Mouse (Mus musculus): ENCODE results near the gene Dmp1.

Dmp1 gene

DNA sequence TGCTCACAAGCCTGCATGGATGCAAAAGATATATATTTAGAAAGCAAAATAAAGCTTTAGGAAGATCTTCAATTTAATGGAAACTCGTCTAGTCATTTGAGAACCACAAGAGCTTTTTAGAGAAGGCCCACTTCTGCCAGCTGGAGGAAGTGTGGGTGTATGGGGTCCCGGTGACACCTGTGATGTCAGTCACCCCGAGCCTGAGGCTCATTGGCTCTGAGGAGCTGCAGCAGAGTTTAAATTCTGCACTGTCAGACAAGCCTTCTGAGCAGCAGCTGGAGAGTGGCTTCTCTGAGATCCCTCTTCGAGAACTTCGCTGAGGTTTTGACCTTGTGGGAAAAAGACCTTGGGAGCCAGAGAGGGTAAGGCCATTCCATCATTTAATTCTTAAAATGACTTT lies at the start of gene Dmp1:
Dmp1 (plus strand) TSS at position 263 of the 400 bp plus-strand sequence.
- no peak for DNase-seq (ENCODE audit: low spot score)

DNA sequence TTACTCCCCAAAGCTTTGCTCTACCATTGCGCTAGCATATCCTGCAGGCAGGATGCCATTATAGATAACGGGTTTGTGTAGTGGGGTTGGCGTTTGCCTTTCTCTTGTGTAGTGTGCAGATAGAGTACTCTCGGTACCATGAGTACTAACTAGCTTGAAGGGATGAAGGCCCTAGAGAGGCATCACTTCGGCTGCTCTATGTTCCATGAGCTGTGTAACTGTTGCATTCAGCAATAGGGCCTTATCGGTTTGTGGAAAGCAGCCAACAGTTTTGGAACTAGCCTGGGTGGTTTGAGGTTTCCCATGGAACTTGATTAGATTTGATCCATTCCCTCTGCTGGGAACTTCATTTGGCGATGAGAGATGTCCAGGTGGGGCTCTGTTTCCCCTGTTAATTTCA lies 44.7 kb upstream of the Dmp1 start:
- no peak for DNase-seq (ENCODE audit: low spot score)

DNA sequence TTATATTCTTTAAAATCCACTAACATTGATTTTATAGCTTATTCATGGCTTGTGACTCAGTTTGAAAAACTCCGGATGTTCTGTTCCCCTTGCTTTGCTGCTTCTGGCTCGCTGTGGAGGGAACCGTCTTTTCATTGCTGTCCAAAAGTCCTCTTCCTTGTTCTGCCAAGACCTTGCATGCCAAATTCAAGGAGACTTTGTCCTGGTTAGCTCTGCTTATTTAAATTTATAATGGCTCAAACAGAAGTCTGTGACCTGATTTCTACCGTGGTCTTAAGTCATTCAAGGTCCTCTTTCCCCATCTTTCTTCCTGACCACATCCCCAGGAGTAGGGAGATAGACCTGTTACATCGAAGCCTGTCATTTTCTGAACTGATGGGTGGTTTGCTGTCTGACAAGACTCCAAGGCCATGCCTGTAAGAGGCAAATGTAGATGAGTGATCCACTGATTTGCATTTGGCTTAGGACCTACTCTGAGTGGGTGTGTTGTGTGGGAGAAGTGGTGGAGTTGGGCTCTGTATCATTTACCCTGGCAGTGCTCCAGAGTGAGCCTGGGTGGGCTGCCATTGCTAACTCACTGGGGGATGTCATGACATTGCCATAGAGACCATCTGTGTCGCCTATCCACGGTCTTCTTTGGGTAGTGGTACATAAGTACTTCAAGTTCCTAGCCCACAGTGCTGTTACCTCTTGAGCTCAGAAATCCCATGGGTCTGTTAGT lies 43.9 kb upstream of the Dmp1 start:
- no peak for DNase-seq (ENCODE audit: low spot score)

DNA sequence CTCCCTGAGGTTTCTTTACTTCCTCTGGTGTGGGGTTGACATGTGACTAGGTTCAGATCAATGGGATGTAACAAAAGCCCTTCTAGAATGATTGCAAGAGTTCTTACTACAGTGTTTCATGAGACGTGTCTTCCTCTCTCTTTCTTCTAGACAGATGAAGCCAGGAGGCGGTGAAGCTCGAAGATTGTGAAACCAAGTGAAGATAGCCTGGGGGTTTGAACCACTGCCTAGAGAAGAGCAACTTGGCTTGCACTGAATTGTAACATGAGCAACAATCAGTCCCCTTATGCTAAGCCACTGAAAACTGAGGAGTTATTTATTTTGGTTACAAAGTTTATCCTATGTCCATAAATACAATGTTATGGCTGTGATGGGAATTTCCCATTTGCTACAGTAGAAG lies 41.8 kb upstream of the Dmp1 start:
- no peak for DNase-seq (ENCODE audit: low spot score)

DNA sequence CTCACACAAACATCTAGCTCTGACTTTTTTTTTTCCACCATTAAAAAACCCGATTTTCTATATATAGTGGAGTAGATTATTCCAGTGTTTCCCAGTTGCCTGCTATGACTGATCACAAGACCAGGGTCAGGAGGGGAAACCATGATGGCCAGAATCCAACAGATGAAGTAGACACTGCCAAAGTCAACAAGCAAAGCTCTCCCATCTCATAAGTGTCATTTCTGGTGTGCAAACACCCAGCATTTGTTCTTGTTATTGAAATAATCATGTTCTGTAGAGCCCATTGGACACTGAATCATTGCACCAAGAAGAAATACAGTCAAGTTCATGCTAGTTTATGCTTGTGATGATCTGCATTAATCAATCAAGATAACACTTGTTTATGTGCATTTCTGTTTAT lies 41.0 kb upstream of the Dmp1 start:
- DNase-seq (ENCODE audit: low spot score): no peak

DNA sequence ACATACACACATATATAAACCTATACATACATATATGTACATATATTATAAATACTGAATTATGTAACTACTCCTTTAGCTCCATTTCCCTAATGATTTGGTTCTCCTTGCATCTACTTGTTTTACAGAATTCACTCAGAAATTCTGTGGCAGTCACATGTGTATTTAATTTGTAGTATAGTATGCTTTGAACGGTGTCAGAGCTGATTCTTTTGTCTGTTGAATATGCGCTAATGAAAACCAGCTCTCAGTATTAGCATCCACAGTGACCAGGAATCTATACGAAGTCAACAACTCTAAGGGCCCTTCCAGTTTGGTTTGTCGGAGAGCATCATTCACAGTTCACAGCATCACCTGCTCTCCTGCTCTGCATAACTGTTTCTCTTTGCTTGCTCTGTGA lies 38.9 kb upstream of the Dmp1 start:
- DNase-seq (ENCODE audit: low spot score): no peak

DNA sequence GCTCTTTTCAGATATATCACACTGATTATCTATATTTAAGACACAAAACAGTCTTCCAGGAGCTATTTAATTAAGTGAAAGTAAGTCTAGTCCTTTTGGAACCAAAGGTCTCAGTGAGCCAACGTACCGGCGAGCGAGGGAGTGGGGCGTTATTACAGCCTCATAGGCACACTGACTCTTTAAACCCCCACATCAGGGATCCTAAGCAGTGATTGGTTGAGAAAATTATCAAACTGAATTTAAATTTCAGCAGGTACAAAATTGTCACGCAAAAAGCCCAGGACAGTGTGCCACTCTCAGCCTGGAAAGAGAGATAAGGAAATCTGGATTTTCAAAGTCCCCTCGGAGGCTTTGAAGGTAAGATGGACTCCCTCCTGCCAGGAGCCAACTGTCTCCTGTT lies 32.0 kb upstream of the Dmp1 start, which contains the start of gene Dspp:
Dspp (plus strand) TSS at position 301 of the 400 bp plus-strand sequence.
- DNase-seq (ENCODE audit: low spot score): no peak

DNA sequence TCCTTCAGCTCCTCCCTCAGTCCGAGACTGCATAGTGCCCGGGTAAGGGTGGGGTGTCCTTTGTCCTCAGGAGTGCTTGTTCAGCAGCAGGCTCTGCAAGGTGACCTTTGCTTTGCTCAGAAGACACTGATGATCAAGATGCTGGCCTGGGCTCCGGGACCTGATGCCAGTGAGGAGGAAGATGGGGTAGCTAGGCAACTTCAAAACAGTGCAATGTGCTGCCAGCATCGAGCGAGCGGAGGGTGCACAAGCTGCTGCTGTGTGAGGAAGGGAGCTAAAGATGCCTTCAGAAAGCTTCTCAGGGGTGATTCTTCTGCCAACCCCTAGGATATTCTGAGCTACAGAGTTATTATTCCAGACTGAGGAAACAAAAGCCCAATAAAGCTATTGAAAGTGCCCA lies 29.3 kb upstream of the Dmp1 start:
- DNase-seq (ENCODE audit: low spot score): no peak

DNA sequence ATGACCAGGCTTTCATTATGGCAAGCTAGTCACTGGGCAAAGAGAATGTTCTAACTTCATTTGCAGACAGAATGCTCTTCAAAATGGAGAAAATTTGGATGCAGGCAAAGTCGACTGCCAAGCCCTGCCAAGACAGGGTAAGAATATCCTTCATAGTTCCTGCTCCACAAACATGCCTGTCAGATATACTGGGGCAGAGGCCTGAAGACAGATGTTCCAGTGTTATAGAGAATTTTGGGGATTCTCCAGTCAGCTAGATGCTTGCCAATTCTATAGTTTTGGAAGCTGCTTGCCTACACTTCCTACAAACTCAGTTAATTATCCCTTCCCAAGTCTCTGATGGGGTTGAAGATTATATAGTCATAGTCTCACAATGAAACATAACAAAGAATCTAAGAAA lies 18.7 kb upstream of the Dmp1 start:
- DNase-seq (ENCODE audit: low spot score): no peak

DNA sequence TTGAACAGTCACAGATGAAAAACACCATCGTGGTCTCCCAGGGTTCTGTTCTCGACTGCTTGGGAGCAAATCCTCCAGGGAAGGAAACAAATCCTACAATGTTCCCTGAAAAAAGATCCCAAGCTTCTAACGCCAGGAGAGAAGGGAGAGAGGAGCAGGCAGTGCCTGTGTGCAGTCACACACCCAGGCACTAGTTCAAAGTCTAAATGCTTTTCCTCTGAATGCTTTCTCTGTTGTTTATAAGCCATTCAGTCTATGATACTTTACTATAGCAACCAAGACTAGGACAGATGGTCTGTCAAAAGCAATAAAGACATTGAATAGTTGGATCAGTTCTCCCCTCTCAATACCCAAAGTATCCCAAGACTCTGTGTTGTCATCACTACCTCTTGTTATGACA lies 15.1 kb upstream of the Dmp1 start:
- no peak for DNase-seq (ENCODE audit: low spot score)

DNA sequence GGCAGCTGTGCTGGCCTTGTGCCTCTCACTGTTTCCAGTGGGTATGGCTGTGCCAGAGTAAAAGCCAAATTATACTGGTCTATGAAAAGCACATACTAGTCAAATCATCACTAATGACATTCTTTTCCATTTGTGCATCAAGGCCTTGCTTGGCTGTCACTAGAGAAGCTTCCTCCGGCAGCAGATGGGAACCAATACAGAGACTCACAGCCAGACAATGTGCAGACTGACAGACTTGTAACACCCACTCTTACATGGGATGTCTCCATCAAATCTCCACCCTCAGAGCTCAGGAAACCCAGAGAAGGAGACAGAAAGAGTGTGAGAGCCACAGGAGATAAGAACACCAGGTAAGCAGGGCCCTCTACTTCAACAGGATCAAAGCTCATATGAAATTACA lies 7.3 kb upstream of the Dmp1 start:
- DNase-seq (ENCODE audit: low spot score): no peak

DNA sequence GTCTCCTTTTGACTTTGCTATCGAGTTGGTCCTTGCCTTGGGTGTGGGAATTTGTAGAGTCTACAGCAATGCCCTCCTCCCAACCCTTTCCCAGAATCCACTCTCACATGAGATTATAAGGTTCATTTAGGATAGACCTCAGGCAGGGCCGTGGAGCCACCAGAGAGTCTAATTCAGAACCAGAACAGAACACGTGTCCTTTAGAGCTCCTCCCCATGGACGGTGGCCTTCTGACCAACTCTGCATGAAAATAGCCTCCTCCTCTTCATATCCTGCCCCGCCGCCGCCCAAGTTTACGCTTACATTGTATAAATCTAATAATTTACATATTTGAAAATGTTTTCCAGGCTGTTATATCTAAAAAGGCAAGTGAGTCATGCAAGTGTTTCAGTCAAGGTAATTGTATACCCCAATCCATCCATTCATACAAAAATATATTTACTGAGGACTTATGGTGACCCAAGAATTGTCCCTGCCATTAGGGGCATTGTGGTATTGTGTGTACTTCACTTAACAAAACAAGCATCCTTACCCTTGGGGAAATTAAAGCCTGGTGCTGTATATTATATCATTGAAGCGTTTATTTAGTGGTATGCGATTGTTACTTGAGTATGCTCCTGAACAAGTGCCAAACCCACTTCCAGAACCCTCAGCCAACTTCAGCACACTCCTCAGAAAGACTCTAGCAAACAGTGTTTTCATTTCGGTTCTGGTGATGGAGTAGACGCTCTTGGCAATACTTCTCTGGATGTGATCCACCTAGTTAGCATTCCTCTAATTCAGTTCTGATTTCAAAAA lies 1.1 kb upstream of the Dmp1 start:
- no peak for DNase-seq (ENCODE audit: low spot score)

DNA sequence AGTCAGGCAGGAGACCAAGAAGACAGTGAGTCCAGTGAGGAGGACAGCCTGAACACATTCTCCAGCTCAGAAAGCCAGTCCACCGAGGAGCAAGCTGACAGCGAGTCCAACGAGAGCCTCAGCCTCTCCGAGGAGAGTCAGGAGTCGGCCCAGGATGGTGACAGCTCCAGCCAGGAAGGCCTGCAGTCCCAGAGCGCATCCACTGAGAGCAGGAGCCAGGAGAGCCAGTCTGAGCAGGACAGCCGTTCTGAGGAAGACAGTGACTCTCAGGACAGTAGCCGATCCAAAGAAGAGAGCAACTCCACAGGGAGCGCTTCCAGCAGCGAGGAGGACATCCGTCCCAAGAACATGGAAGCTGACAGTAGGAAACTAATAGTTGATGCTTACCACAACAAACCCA lies 10.1 kb downstream of the Dmp1 start:
- no peak for DNase-seq (ENCODE audit: low spot score)

DNA sequence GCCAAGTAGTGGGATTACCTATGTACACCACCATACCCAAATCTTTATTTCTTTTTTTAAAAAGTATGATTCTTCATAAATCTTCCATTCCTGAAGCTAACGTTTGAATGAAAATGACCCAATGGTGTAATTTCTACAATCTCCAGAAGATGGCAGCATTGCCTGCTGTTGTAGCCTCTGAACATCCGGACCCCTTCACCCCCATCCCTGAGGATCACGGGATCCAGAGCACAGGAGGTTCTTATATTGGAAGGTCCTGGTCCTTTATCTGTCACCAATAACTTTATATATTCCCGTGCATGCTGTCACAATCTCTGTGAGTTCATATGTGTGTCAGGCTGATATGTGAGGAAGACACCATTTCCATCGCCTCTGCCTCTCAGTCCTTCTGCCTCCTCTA lies 16.5 kb downstream of the Dmp1 start:
- peak; percentile 6 for DNase-seq (ENCODE audit: low spot score)

DNA sequence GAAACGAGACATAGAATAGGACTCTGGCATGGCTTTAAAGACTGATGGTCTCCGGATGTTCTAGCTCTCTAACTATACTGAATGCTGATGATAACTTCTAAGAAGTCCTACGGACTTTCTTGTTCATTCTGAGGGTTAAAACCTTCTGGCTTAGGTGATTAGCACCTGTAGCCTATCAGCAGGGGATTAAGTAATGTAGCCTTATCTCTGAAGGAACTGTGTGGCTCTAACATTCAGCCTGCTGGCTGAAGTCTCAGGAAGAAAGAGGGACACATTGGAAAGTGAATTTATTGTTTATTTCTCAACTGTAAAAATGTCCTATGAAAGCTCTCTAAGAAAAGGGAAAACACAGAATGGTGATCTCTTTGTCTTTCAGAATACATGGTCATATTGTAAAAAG lies 21.9 kb downstream of the Dmp1 start:
- DNase-seq (ENCODE audit: low spot score): no peak

DNA sequence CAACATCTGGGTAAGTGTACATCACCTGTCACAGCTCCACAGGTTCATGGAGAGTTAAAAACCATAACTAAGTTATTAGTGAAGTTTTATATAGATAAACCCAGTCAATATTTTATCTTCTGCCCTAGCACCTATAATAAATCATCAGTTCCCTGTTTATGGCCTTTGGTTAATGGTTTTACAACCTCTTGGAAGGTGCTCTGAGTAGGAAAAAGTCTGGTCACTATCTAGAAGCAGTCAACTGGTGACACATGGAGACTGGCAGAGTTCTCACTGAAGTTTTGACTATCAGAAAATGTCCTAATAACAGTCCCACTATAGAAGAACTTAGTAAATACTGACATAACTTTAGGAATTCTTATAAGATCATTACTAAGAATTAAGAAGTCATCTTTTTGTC lies 22.3 kb downstream of the Dmp1 start:
- no peak for DNase-seq (ENCODE audit: low spot score)

DNA sequence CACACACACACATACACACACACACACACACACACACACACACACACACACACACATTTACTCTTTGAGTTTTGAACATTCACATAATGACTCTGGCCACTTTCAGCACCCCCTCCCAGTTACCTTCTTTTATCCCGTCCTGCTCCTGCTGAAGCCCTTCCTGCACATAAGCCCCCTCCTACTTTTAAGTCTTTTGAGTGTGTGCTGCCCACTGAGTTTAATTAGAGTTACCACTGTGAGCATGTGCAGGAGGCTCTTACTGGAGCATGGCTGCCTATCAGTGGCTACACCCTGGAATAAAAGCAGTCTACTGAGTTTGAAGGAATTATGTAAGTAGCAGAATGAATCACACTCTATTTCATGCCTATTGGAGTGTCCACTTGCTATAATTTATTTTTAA lies 26.1 kb downstream of the Dmp1 start:
- no peak for DNase-seq (ENCODE audit: low spot score)

DNA sequence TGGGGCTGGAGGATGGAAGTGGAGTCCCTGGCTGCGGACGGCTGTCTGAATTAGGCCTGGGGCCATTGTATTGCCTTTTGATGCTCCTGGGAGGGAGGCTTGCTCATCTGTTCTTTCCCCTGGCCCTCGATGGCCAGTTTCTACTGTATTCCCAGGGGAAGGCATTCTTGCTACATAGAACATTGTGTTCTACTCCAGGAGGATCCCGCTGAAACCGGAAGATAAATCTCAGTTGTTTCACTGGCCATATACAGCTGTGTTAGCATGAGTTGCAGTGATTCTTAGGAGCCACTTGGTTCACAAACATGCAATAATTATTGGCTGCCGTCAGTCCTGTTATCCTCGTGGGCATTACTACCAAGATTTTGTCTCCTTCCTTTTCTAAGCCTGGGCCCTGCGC lies 34.3 kb downstream of the Dmp1 start:
- no peak for DNase-seq (ENCODE audit: low spot score)

DNA sequence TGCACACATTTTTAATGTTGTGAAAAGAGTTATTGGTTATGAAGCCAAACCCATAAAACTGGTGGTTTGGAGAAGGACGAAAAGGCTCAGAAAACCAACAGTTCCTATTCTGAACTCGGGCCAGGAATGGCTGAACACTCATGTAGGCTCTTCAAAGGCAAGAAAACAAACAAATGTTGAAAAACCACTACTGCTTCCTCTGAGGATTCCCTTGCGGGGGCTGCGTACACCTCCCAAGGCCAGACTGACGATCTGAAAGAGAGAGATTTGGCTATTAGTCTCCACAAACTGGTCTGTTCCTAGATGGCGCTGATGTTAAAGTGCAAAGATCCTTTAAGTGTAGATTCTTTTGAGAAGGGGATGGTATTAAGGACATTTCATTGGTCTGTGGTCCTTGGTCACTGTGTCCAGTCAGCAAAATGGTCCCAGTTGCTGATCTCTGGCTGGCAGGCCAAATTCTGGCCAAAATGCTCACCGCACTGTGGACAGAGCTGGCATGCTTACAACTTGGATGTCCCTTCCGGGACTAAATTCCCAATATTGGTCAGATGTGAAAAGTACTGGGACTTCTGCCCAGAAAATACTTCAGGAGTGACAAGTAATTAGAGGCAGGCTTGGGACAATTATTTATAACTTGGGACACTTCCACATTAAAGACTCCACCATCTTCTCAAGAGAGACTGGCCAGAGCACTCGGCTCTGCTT lies 37.4 kb downstream of the Dmp1 start:
- no peak for DNase-seq (ENCODE audit: low spot score)

DNA sequence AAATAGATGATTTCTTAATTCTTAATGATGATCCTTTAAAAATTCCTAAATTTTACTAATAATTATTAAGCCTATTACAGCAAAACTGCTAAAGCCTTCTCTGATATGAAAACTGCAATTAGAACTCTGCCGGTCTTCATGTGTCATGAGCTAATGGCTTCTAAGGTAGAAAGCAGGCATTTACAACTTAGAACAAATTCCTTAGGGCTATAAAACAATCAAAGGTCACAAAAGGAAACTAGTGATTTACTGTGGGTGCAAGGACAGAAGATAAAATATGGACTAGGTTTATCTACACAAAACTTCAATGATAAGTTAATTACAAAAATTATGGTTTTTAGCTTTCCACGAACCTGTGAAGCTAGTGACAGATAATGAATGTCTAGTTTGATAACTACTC lies 41.8 kb downstream of the Dmp1 start:
- no peak for DNase-seq (ENCODE audit: low spot score)

DNA sequence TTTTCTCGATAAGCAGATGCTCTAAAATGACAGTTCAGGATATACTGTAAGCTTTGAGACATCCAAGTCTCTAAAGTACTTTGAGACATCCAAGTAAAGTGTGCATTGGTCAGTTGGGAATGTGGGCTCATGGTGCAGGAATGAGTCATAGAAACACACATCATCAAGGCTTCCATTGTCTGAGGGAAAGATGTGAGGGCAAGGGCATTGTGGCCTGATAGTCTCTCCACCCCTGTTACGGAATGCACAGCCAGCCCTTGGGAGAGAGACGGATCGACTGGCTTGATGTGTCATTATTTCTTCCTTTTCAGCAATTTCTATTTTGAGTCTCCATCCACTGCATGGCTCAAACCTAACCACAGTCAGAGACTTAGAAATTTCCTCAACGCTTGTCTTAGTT lies 49.4 kb downstream of the Dmp1 start:
- no peak for DNase-seq (ENCODE audit: low spot score)

DNA sequence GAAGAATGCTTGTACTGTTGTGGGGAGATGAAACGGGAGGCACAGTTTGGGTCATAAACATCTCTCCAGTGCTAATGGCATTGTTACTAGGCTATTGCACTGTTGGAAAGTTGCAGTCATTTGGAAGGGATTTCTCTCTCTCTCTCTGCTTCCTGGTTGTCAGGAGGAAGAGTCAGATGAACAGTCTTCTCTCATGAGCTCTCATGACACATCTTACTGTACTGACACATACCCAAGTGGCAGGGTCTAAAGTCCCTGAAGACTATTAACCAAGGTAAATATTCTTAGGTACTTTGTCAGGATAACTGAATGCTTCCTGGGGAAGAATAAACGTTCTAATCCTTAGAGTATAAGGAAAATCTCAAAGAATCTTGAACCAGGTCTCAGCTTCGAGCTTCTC lies 54.2 kb downstream of the Dmp1 start:
- no peak for DNase-seq (ENCODE audit: low spot score)

DNA sequence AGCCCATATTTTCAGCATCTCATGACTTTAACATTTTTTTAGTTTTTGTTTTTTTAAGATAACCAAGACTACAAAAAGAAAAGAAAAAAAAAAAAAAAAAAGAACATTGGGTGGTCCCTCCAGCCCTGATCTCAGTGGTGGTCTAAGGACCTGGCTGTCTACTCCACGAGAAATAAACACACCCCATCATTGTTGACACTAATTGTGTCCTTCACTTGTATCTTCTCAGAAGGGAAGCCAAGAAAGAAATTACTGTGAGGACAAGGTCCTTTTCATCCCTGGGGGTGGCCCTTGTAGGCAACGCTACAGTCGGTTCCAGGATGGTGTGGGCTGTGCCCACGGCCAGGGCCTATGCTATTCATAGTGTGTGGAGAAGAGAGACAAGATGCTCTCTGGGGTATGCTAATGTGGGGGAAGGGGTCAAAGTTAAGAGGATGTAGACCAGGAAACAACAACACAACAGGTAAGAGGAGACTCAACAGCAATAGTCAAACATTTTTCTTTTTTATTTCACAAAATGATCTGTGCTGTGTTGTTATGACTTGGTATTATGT lies 59.6 kb downstream of the Dmp1 start:
- no peak for DNase-seq (ENCODE audit: low spot score)
